In the genomic region with DNA sequence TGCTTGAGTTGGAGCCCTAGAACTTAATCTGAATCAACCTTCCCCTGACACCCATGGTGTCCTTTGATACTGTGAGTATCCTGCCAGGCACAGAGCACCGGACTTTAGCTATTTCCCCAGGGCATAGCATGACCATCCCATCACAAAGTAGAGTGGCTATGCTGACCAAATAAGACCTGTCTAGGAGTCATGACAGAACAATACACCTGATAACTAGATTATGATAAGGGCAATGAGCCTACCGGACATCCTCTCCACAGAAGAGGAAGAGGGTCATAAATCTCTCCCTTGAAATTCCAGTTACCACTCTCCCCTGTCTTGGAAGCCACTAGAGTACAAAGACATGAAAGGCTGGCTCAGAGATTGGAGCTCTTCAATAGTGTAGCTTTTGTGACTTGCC, we compare ENCODE assay signal across 16 mouse cellular contexts. TPM values are rescaled to one million over a fixed set of nuclear protein-coding genes. Genes with fewer than 3 reads are reported as not detected.
"Had no signal": no experiment of that assay in that cellular context is flagged by ENCODE, and none has a peak within 500 bp of the region (broad histone marks: within the 10 kb centered on the region; RNA-seq: fewer than 3 reads in every experiment).

No protein-coding gene starts in this region.

- H3K36me3 ChIP-seq: limb, embryonic 15.5 days; liver, embryonic 12.5 days; midbrain, embryonic 10.5 days; neural tube, embryonic 15.5 days had no signal

- H3K4me2 ChIP-seq: limb, embryonic 15.5 days; liver, embryonic 12.5 days; neural tube, embryonic 15.5 days had no signal

- H3K9me3 ChIP-seq: limb, embryonic 15.5 days; liver, embryonic 12.5 days; midbrain, embryonic 10.5 days; neural tube, embryonic 15.5 days had no signal

- DNase-seq: kidney, adult 18-20 months; kidney, postnatal 10 days; lung, postnatal 36 days; midbrain, embryonic 14.5 days; right cerebral cortex, adult 18-20 months; right cerebral cortex, postnatal 25 days; thymus, adult 2 months; thymus, postnatal 25 days had no signal

- H3K27ac ChIP-seq: left cerebral cortex, adult 2 months; liver, embryonic 12.5 days; midbrain, embryonic 10.5 days; neural tube, embryonic 15.5 days had no signal

- H3K27me3 ChIP-seq: limb, embryonic 15.5 days; liver, embryonic 12.5 days; neural tube, embryonic 15.5 days had no signal

- H3K9ac ChIP-seq: limb, embryonic 15.5 days; liver, embryonic 12.5 days; neural tube, embryonic 15.5 days had no signal

- H3K4me3 ChIP-seq: left cerebral cortex, adult 2 months; limb, embryonic 15.5 days; liver, embryonic 12.5 days; midbrain, embryonic 10.5 days; myocyte; neural tube, embryonic 15.5 days had no signal

- ATAC-seq: inflammation-experienced regulatory T-cells, adult 6 months; liver, embryonic 12.5 days had no signal

RNA-seq across cellular contexts. Expression of a gene that starts 56.6 kb away (rescaled TPM):
- total RNA-seq: megakaryocyte, adult 5-6 weeks had no signal
- polyA plus RNA-seq: thymus, adult 2 months had no signal

RNA-seq across cellular contexts. Expression of a gene that starts 56.8 kb away (rescaled TPM):
- polyA plus RNA-seq: inflammation-experienced regulatory T-cells, adult 6 months had no signal
